Mouse (Mus musculus): Measurements from ENCODE around the gene Epha2. TPM values are rescaled to one million over a fixed set of nuclear protein-coding genes. Genes with fewer than 3 reads are reported as not detected.
A peak's percentile ranks its signal among the peaks of the same experiment; 100 is the strongest.

The Epha2 gene
- total RNA-seq, 2 experiments from 2014 or later: 2.5 to 2.7 TPM

- DNase-seq (ENCODE audit: low spot score in 2 of 2): no peak
Measured at GRCm38 (mm10) chr4:141328742-141329141, 27.7 kb downstream of the Epha2 start.

GRCm38 (mm10) chr4:141329968-141330367 is 28.9 kb downstream of the Epha2 start:
- DNase-seq (ENCODE audit: low spot score in 2 of 2): no peak

- no peak for DNase-seq (ENCODE audit: low spot score in 2 of 2)
Measured at GRCm38 (mm10) chr4:141331446-141331845, 30.4 kb downstream of the Epha2 start.

- DNase-seq (ENCODE audit: low spot score in 2 of 2): no peak
Measured at GRCm38 (mm10) chr4:141332258-141332657, 31.2 kb downstream of the Epha2 start.

GRCm38 (mm10) chr4:141334695-141335094 is 33.7 kb downstream of the Epha2 start:
- DNase-seq (ENCODE audit: low spot score in 2 of 2): no peak

- no peak for DNase-seq (ENCODE audit: low spot score in 2 of 2)
Measured at GRCm38 (mm10) chr4:141335263-141335796, 34.3 kb downstream of the Epha2 start.

- DNase-seq (ENCODE audit: low spot score in 2 of 2): peak in 1 of 2 experiments; percentile 43
Measured at GRCm38 (mm10) chr4:141336196-141336595, 35.2 kb downstream of the Epha2 start.

- no peak for DNase-seq (ENCODE audit: low spot score in 2 of 2)
Measured at GRCm38 (mm10) chr4:141337986-141338385, 36.9 kb downstream of the Epha2 start.

- no peak for DNase-seq (ENCODE audit: low spot score in 2 of 2)
Measured at GRCm38 (mm10) chr4:141338853-141339252, 37.8 kb downstream of the Epha2 start.

- DNase-seq (ENCODE audit: low spot score in 2 of 2): no peak
Measured at GRCm38 (mm10) chr4:141341477-141341876, 40.4 kb downstream of the Epha2 start.

- no peak for DNase-seq (ENCODE audit: low spot score in 2 of 2)
Measured at GRCm38 (mm10) chr4:141343515-141343914, 42.5 kb downstream of the Epha2 start.

- DNase-seq (ENCODE audit: low spot score in 2 of 2): no peak
Measured at GRCm38 (mm10) chr4:141345219-141345618, 44.2 kb downstream of the Epha2 start.

- no peak for DNase-seq (ENCODE audit: low spot score in 2 of 2)
Measured at GRCm38 (mm10) chr4:141347365-141347797, 46.3 kb downstream of the Epha2 start.

GRCm38 (mm10) chr4:141348616-141349015 is 47.6 kb downstream of the Epha2 start:
- DNase-seq (ENCODE audit: low spot score in 2 of 2): no peak

GRCm38 (mm10) chr4:141350015-141350414 is 49.0 kb downstream of the Epha2 start:
- no peak for DNase-seq (ENCODE audit: low spot score in 2 of 2)

- no peak for DNase-seq (ENCODE audit: low spot score in 2 of 2)
Measured at GRCm38 (mm10) chr4:141351972-141352371, 50.9 kb downstream of the Epha2 start.

GRCm38 (mm10) chr4:141352986-141353385 is 51.9 kb downstream of the Epha2 start:
- no peak for DNase-seq (ENCODE audit: low spot score in 2 of 2)

- DNase-seq (ENCODE audit: low spot score in 2 of 2): no peak
Measured at GRCm38 (mm10) chr4:141353868-141354267, 52.8 kb downstream of the Epha2 start.

GRCm38 (mm10) chr4:141357811-141358210 is 56.8 kb downstream of the Epha2 start:
- DNase-seq (ENCODE audit: low spot score in 2 of 2): no peak

GRCm38 (mm10) chr4:141359222-141359621 is 58.2 kb downstream of the Epha2 start:
- no peak for DNase-seq (ENCODE audit: low spot score in 2 of 2)

- DNase-seq (ENCODE audit: low spot score in 2 of 2): peak; percentile 27 to 47
Measured at GRCm38 (mm10) chr4:141360846-141361245, 59.8 kb downstream of the Epha2 start.

GRCm38 (mm10) chr4:141362937-141363548 is 62.0 kb downstream of the Epha2 start:
- DNase-seq (ENCODE audit: low spot score in 2 of 2): peak; percentile 87 to 88

GRCm38 (mm10) chr4:141365126-141365525 is 64.1 kb downstream of the Epha2 start:
- no peak for DNase-seq (ENCODE audit: low spot score in 2 of 2)

Measured in layer of hippocampus, postnatal 10 days (tissue).